Mouse (Mus musculus) kidney, postnatal 0 days (tissue): ENCODE data around the gene Arf4. TPM values are rescaled to one million over a fixed set of nuclear protein-coding genes. Genes with fewer than 3 reads are reported as not detected.
"Not testable (repeated sequence)": the region's sequence is repeated elsewhere in the genome, so short reads cannot be mapped to it uniquely, and the experiment has no call there.

Experiments used
- ATAC-seq: fragments of 200-750 bp; cut with Nextera tagmentation; replicated peaks from 2 replicates; pipeline ENCODE4 v1.8.0; 2017; ENCODE audit warnings: low read depth, moderate number of reproducible peaks, moderate TSS enrichment, moderate library complexity; ENCODE audit not compliant: low FRiP score
- DNase-seq: peaks from one replicate; pipeline ENCODE4 v3.0.0-alpha.2; 2016; ENCODE audit warnings: low spot score
- H3K27ac ChIP-seq: fragments of 300-500 bp; sonication (generic); 2 replicates; pipeline ENCODE4 v1.5.1; 2014; ENCODE audit warnings: mild to moderate bottlenecking
- H3K27me3 ChIP-seq: fragments of 300-500 bp; sonication (generic); 2 replicates; pipeline ENCODE4 v1.6.1; 2014; ENCODE audit warnings: low read length, mixed read lengths; ENCODE audit not compliant: insufficient read depth
- H3K36me3 ChIP-seq: fragments of 300-500 bp; sonication (generic); 2 replicates; pipeline ENCODE4 v1.6.1; 2014; ENCODE audit warnings: low read length, mixed read lengths; ENCODE audit not compliant: insufficient read depth
- H3K4me1 ChIP-seq: fragments of 300-500 bp; sonication (generic); replicated peaks from 2 replicates; pipeline ENCODE4 v1.6.1; 2014; ENCODE audit warnings: antibody characterized with exemption, low read length, mixed read lengths; ENCODE audit not compliant: insufficient read depth
- H3K4me2 ChIP-seq: fragments of 300-500 bp; sonication (generic); 2 replicates; pipeline ENCODE4 v1.6.1; 2014; ENCODE audit warnings: mild to moderate bottlenecking, low read length, moderate library complexity, mixed read lengths
- H3K4me3 ChIP-seq: fragments of 300-500 bp; sonication (generic); replicated peaks from 2 replicates; pipeline ENCODE4 v1.5.1; 2014; ENCODE audit warnings: low read depth, low read length
- H3K9ac ChIP-seq: fragments of 300-500 bp; sonication (generic); 2 replicates; pipeline ENCODE4 v1.6.1; 2014; ENCODE audit warnings: low read depth, low read length
- H3K9me3 ChIP-seq: fragments of 300-500 bp; sonication (generic); replicated peaks from 2 replicates; pipeline ENCODE4 v1.6.1; 2016; ENCODE audit warnings: low read length, inconsistent platforms, mixed read lengths
- CTCF ChIP-seq: IDR thresholded peaks from 2 replicates; pipeline ENCODE4 v1.5.1; 2016; ENCODE audit warnings: antibody characterized with exemption, low read depth, mild to moderate bottlenecking, moderate library complexity
- WGBS: fragments of 180-500 bp; shearing (Covaris S2); extraction: QIAGEN DNeasy Blood & Tissue Kit; methylation state at CpG from one replicate; pipeline ENCODE4 v1.1.7; 2014; 5-methylcytosine and 5-hydroxymethylcytosine counted together
- microRNA-seq: library from miRNA; unstranded; fragments of <30 nt; microRNA quantifications from one replicate; pipeline ENCODE4, GENCODE M21; 2016
- polyA plus RNA-seq: library from polyadenylated mRNA; unstranded; fragments of >200 nt; fragmentation: Nextera tagmentation; extraction: Ambion mirVana; gene quantifications from 2 replicates; pipeline ENCODE4 v1.2.1, GENCODE M21; 2015

Gene Arf4
- polyA plus RNA-seq, 1 experiment from 2014 or later, result 519 TPM

DNA sequence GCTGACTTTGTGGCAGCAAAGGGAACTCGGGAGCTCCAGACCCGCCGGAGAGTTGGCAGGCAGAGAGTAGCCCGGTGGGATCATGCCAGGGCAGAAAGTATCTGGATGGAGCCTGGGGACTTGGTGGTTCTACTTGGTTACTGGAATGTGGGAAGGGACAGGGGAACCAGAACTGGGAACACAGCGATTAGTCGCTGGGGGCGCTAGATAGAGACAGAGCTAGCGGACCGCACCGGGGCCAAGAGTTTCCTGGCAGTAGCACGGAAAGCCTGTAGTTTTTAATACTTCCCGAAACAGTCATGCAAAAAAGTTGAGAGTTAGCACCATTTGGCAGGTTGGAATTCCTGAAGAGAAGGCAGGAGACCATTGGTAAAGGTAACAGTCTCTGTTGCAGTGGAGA is 37.5 kb downstream of the Arf4 start:
- peak; percentile 72 for DNase-seq

DNA sequence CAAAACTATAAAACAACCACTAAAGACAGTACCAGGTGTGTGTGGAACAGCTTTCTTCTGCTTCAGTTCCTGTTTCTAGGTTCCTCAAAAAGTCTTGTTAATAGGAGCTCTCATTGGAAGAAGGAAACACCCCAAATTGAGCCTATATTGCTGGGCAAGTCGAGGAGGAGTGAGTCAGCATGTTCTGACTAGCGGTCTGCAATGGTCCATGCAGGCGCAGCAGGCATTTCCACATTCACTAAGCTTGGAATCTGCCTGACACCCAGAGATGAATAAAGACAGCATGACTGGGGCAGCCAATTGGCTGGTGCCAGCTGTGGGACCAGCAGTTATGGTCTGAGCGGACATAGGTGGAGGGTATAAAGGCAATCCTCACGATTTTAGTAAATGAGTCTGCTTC is 37.9 kb downstream of the Arf4 start:
- no peaks in the 10 kb centered on the region for H3K9me3 ChIP-seq
- H3K4me3 ChIP-seq, result peak overlapping the region; percentile 11; the same call in 1 of the 2 replicates
- H3K27ac ChIP-seq, result peak overlapping the region; percentile 72; the same call in 1 of the 2 replicates
- 75% methylated on average over 5 of the region's 5 CpGs for WGBS
- H3K9ac ChIP-seq, result no peak overlapping the region
- no peaks in the 10 kb centered on the region for H3K4me1 ChIP-seq
- ATAC-seq (no peak), DNase-seq (no peak)
- no peak for TF ChIP-seq CTCF
- H3K4me2 ChIP-seq, result peak overlapping the region; percentile 8
- H3K27me3 ChIP-seq, result no peaks in the 10 kb centered on the region
- H3K36me3 ChIP-seq, result no peaks in the 10 kb centered on the region

More for the DNA sequence above, 37.5 kb downstream of the Arf4 start:
- Histone ChIP-seq H3K4me3 (peak overlapping the region; percentile 11; the same call in 1 of the 2 replicates), H3K27me3 (no peaks in the 10 kb centered on the region), H3K9me3 (no peaks in the 10 kb centered on the region), H3K9ac (no peak overlapping the region), H3K4me2 (peak overlapping the region; percentile 8), H3K4me1 (no peaks in the 10 kb centered on the region), H3K27ac (peak overlapping the region; percentile 72), H3K36me3 (no peaks in the 10 kb centered on the region)
- peak; percentile 57; the same call in 1 of the 2 replicates for ATAC-seq
- TF ChIP-seq CTCF, result peak; percentile 54
- 24% methylated on average over 12 of the region's 12 CpGs for WGBS

DNA sequence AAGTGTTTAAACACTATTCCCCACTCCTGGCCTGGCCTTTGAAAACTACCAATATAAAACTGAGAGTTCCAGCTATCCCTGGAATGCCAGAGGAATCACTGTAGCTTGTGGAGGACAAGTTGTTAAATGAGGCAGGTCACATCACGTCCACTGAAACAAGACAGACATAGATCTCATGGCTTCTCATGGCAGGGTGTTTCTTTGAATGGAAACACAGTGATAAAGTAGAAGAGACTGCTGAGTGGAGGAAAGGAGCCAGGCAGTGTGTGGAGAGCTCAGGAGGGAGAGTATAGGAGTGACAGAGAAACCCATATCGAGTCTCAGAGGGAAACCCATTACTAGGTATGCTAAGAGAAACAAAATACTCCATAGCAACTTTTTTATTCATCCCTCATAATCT is 52.9 kb downstream of the Arf4 start:
- Histone ChIP-seq H3K9me3 (no peaks in the 10 kb centered on the region), H3K27me3 (no peaks in the 10 kb centered on the region), H3K4me3 (no peak overlapping the region), H3K4me2 (no peak overlapping the region), H3K27ac (0 out of 2 replicates have a peak overlapping the region, but pooled peaks have one; percentile 19), H3K36me3 (no peaks in the 10 kb centered on the region), H3K4me1 (no peaks in the 10 kb centered on the region), H3K9ac (no peak overlapping the region)
- ATAC-seq, result no peak
- 40% methylated on average over 2 of the region's 2 CpGs for WGBS
- no peak for TF ChIP-seq CTCF
- DNase-seq, result no peak

DNA sequence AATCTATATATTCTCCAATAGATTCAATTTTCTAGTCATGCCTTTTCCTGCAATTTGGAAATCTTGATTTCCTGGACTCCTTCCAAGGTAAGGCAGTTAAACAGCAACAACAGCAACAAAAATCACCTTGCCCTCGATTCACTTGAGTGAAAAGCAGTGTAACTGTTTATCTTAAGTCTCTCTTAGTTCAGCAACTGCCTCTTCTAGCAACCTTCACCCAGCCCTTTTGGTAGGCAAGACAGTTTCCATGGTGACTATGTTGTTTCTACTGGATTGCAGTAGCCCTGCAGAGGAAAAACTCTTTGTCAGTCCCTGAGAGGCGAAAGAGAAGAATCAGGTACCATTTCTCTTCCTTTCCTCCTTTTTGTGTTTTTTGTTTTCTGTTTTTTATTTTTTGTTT is 53.5 kb downstream of the Arf4 start:
- Histone ChIP-seq H3K9me3 (no peaks in the 10 kb centered on the region), H3K4me2 (no peak overlapping the region), H3K27me3 (no peaks in the 10 kb centered on the region), H3K4me3 (no peak overlapping the region), H3K27ac (0 out of 2 replicates have a peak overlapping the region, but pooled peaks have one; percentile 1), H3K4me1 (no peaks in the 10 kb centered on the region), H3K9ac (no peak overlapping the region), H3K36me3 (no peaks in the 10 kb centered on the region)
- peak; percentile 46 for DNase-seq
- ATAC-seq, result no peak
- 40% methylated on average over 2 of the region's 2 CpGs for WGBS
- TF ChIP-seq CTCF, result no peak

DNA sequence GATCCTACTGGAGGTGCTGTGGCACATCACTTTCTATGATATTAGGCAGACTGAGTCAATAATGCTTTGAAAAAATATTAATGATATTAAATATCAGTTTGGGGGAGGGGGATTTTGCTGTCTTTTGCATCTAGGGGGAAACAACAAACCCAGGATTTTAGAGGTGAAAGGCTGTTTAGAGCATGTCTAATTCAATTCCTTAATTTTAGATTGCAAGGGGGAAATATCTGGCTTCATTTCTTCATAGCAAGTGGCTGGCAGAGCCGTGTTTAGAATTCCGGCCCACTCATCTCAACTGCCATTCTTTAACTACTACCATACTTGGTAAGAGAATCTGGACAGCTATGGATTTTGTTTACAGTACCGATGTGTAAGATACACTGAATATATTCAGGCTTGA is 55.1 kb downstream of the Arf4 start, which contains the start of gene Dnah12:
TSS of gene Dnah12 (plus strand) at position 301 of the 400 bp plus-strand sequence.
- H3K9me3 ChIP-seq, result no peaks in the 10 kb centered on the region
- no peak within 1 kb of the TSS for H3K27ac ChIP-seq
- H3K4me3 ChIP-seq, result no peak within 1 kb of the TSS
- no peaks in the 10 kb centered on the region for H3K4me1 ChIP-seq
- H3K9ac ChIP-seq, result no peak within 1 kb of the TSS
- DNase-seq (no peak), ATAC-seq (no peak)
- WGBS, result 89% methylated on average over 3 of the region's 3 CpGs
- H3K27me3 ChIP-seq, result no peaks in the 10 kb centered on the region
- H3K4me2 ChIP-seq, result no peak within 1 kb of the TSS
- no peaks in the 10 kb centered on the region for H3K36me3 ChIP-seq
- TF ChIP-seq CTCF, result no peak

DNA sequence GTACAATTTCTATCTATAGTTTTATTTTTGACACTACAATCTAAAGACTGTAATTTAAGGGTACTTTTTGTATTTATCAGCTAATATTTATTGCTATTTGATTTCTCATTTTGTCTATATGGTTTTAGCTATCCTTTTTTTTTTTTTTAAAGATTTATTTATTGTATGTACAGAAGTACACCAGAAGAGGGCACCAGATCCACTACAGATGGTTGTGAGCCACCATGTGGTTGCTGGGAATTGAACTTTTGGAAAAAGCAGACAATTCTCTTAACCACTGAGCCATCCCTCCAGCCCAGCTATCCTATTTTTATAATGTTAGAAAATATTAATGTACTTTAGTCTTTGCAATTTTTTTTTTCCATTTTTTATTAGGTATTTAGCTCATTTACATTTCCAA is 60.0 kb downstream of the Arf4 start:
- peak; percentile 72 for TF ChIP-seq CTCF
- no peak overlapping the region for H3K27ac ChIP-seq

DNA sequence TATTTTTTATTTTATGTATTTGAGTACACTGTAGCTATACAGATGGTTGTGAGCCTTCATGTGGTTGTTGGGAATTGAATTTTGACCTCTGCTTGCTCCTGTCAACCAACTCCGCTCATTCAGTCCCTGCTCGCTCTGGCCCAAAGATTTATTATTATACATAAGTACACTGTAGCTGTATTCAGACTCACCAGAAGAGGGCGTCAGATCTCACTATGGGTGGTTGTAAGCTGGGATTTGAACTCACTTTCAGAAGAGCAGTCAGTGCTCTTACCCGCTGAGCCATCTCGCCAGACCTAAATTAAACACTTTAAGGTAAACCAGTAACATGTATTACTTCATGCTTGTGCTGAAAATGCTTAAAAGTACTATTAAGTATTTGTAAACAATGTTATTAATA is 67.4 kb downstream of the Arf4 start:
- ATAC-seq, H3K27me3 ChIP-seq, H3K4me3 ChIP-seq, H3K4me1 ChIP-seq, H3K9me3 ChIP-seq, DNase-seq, H3K9ac ChIP-seq, H3K36me3 ChIP-seq, H3K27ac ChIP-seq, H3K4me2 ChIP-seq: not testable (repeated sequence)
- 83% methylated on average over 5 of the region's 5 CpGs for WGBS

More for the DNA sequence above, 60.0 kb downstream of the Arf4 start:
- H3K9ac ChIP-seq, result no peak overlapping the region
- no peaks in the 10 kb centered on the region for H3K27me3 ChIP-seq
- H3K36me3 ChIP-seq, result no peaks in the 10 kb centered on the region
- no peaks in the 10 kb centered on the region for H3K9me3 ChIP-seq
- DNase-seq (peak; percentile 53), ATAC-seq (no peak)
- no peaks in the 10 kb centered on the region for H3K4me1 ChIP-seq
- H3K4me3 ChIP-seq, result no peak overlapping the region
- H3K4me2 ChIP-seq, result no peak overlapping the region

Small RNAs within 50 kb of the gene (microRNA-seq; reads per million reads assigned to microRNA genes)
- gene Mir7672, result not detected

Other genes starting within 250 kb of the Arf4 start
- 22.9 and 24.3 TPM in 2 replicates for gene Slmap, start 103.1 kb upstream of the Arf4 start, polyA plus RNA-seq
- gene Dennd6a, start 64.2 kb upstream of the Arf4 start, polyA plus RNA-seq, result 29.2 and 33.6 TPM in 2 replicates
- 8.8 and 9.2 TPM in 2 replicates for gene Pde12, start 31.8 kb downstream of the Arf4 start, polyA plus RNA-seq
- gene Dnah12, start 55.2 kb downstream of the Arf4 start, polyA plus RNA-seq, result 0.26 and 0.41 TPM in 2 replicates